Mouse (Mus musculus): ENCODE data around the gene Olfr1415. TPM values are rescaled to one million over a fixed set of nuclear protein-coding genes. Genes with fewer than 3 reads are reported as not detected.

Olfr1415 gene
- polyA plus RNA-seq, 1 experiment from 2014 or later = not detected

DNA sequence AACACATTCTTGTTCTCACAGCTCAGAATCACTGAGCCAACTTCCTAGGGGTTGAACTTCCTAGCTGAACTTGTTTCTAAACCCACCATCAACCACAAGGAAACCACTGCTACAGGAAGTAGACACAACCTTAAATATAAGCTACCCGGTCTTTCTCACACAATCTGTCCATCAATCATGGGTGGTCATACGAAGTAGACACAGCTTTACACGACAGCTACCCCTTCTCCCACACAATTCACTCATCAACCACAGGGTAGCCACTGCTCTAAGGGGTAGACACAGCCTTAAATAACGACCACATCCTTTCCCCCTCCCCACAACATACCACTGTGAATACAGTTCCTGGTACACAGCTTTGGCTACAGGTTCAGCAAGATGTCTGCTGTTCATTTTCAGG lies 27.0 kb downstream of the Olfr1415 start:
- Histone ChIP-seq H3K4me2 (no peak overlapping the region), H3K4me3 (replicated peaks) (no peak overlapping the region), H3K9ac (no peak overlapping the region), H3K9me3 (no peaks in the 10 kb centered on the region), H3K4me1 (peaks cover 10% of the 10 kb centered on the region), H3K27me3 (no peaks in the 10 kb centered on the region), H3K27ac (no peak overlapping the region), H3K36me3 (replicated peaks) (peaks cover 71% of the 10 kb centered on the region)
- no peak for ATAC-seq (ENCODE audit: low FRiP score)
- 87% methylated on average over 4 of the region's 4 CpGs for WGBS

GRCm38 (mm10) chr1:92458416-92458815 lies 37.5 kb downstream of the Olfr1415 start:
- Histone ChIP-seq H3K27ac (no peak overlapping the region), H3K27me3 (no peaks in the 10 kb centered on the region), H3K4me2 (no peak overlapping the region), H3K9me3 (no peaks in the 10 kb centered on the region), H3K36me3 (replicated peaks) (peaks cover 80% of the 10 kb centered on the region), H3K4me1 (no peaks in the 10 kb centered on the region), H3K4me3 (replicated peaks) (no peak overlapping the region), H3K9ac (no peak overlapping the region)
- ATAC-seq (ENCODE audit: low FRiP score) = no peak
- WGBS = 92% methylated on average over 6 of the region's 6 CpGs

DNA sequence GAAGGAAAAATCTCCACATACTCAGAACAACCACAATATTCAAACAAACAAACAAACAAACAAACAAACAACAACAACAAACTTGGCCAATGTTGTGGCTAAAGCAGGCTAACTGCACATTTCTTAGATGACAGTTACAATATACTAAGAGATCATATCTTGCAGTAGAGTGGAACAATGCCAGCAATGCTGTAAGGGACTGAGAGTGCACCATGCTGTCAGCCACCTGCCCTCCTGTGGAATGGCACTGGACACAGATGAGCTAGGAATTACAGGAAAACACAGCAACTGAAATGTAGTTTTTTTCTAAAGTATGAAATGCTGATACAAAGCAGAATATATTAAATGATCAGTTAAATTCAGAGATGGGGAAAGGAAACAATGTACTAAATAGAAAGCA lies 38.1 kb downstream of the Olfr1415 start:
- peaks cover 81% of the 10 kb centered on the region for H3K36me3 ChIP-seq (replicated peaks)
- no peaks in the 10 kb centered on the region for H3K9me3 ChIP-seq
- no peak overlapping the region for H3K9ac ChIP-seq
- H3K4me1 ChIP-seq = no peaks in the 10 kb centered on the region
- H3K4me2 ChIP-seq = no peak overlapping the region
- ATAC-seq (ENCODE audit: low FRiP score) = no peak
- H3K27ac ChIP-seq = no peak overlapping the region
- H3K4me3 ChIP-seq (replicated peaks) = no peak overlapping the region
- no peaks in the 10 kb centered on the region for H3K27me3 ChIP-seq

GRCm38 (mm10) chr1:92453751-92454445 lies 42.0 kb downstream of the Olfr1415 start:
- H3K36me3 ChIP-seq (replicated peaks) = peaks cover 80% of the 10 kb centered on the region
- H3K27me3 ChIP-seq = no peaks in the 10 kb centered on the region
- H3K4me3 ChIP-seq (replicated peaks) = no peak overlapping the region
- no peak overlapping the region for H3K27ac ChIP-seq
- WGBS = 79% methylated on average over 8 of the region's 8 CpGs
- H3K9ac ChIP-seq = no peak overlapping the region
- no peaks in the 10 kb centered on the region for H3K9me3 ChIP-seq
- H3K4me1 ChIP-seq = no peaks in the 10 kb centered on the region
- ATAC-seq (ENCODE audit: low FRiP score) = no peak
- H3K4me2 ChIP-seq = no peak overlapping the region

DNA sequence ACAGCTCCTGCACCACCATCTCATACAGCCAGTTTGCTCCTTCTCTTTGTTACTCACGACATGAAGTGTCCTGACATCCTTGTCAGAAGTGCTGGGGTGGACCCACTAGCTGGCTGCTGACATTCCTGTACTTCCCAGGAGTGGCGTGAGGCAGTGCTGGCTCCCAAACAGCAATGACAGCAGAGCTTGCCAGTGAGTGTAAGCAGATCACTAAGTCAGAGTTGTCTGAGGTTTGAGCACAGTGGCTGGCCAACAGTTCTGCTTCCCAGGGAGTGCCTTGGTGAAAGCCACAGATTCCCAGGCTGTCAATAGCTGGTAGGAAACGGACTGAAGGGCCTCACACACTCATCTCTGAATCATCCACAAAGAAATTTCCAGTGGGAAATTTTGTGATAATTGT lies 47.6 kb downstream of the Olfr1415 start:
- H3K36me3 ChIP-seq (replicated peaks) = peaks cover 86% of the 10 kb centered on the region
- H3K4me1 ChIP-seq = no peaks in the 10 kb centered on the region
- ATAC-seq (ENCODE audit: low FRiP score) = no peak
- H3K9ac ChIP-seq = no peak overlapping the region
- H3K4me3 ChIP-seq (replicated peaks) = no peak overlapping the region
- 84% methylated on average over 3 of the region's 3 CpGs for WGBS
- H3K9me3 ChIP-seq = no peaks in the 10 kb centered on the region
- no peak overlapping the region for H3K27ac ChIP-seq
- H3K27me3 ChIP-seq = no peaks in the 10 kb centered on the region
- H3K4me2 ChIP-seq = no peak overlapping the region

DNA sequence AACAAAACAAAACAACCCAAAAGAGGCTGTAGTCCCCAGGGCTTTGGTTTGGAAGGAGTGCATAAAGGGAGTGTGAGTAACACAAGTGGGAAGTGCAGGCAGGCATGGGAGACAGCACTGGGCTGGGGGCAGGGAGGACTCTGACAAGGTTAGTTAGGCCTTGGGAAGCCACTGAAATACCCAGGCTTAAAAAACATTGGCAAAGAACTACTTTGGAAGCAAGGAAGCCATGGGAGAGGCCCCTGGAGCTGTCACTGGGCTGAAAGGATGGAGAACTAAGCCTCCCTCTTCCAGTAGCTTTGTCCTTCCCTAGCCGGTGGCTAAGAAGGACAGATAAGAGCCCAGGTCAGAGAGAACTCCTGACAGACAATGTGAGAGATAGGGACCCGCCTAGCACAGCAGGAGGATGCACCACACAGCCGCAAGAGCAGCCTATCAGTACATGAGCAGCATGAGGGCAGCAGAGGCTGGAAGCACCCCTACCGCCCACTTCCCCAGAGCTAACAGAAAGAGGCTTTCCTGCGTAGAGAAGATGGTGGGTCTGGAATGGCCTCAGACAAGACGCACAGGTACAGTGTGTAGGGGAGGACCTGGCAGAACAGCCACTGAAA lies 54.3 kb downstream of the Olfr1415 start:
- ATAC-seq (ENCODE audit: low FRiP score) = no peak
- Histone ChIP-seq H3K36me3 (replicated peaks) (peaks cover 70% of the 10 kb centered on the region), H3K4me1 (peaks cover 17% of the 10 kb centered on the region), H3K27ac (no peak overlapping the region), H3K4me2 (no peak overlapping the region), H3K9me3 (no peaks in the 10 kb centered on the region), H3K27me3 (no peaks in the 10 kb centered on the region), H3K4me3 (replicated peaks) (no peak overlapping the region), H3K9ac (no peak overlapping the region)
- 65% methylated on average over 6 of the region's 6 CpGs for WGBS

- no peak overlapping the region for H3K27ac ChIP-seq
- WGBS = 94% methylated on average over 9 of the region's 9 CpGs
- no peaks in the 10 kb centered on the region for H3K27me3 ChIP-seq
- peaks cover 22% of the 10 kb centered on the region for H3K4me1 ChIP-seq
- H3K9me3 ChIP-seq = no peaks in the 10 kb centered on the region
- no peak overlapping the region for H3K4me3 ChIP-seq (replicated peaks)
- H3K36me3 ChIP-seq (replicated peaks) = peaks cover 62% of the 10 kb centered on the region
- ATAC-seq (ENCODE audit: low FRiP score) = no peak
- no peak overlapping the region for H3K4me2 ChIP-seq
- H3K9ac ChIP-seq = no peak overlapping the region
Observed at GRCm38 (mm10) chr1:92440066-92440750, 55.7 kb downstream of the Olfr1415 start.

Small RNA genes within 50 kb of the gene (microRNA-seq; reads per million reads assigned to microRNA genes)
- 6.1 reads per million, percentile 21 among the genes with 10 or more reads in this experiment for gene Mir6900

Other genes with a start within 250 kb of the Olfr1415 start
- 228 and 234 TPM in 2 replicates for gene Ndufa10, start 22.2 kb downstream of the Olfr1415 start, polyA plus RNA-seq (2016; fragmentation: Nextera tagmentation; extraction: Ambion mirVana)
- gene Olfr1416, start 11.0 kb downstream of the Olfr1415 start, polyA plus RNA-seq (2016; fragmentation: Nextera tagmentation; extraction: Ambion mirVana) = not detected in 2 replicates
- 0.05 TPM in 1 of 2 replicates, not detected in the other for gene Olfr1414, start 22.6 kb upstream of the Olfr1415 start, polyA plus RNA-seq (2016; fragmentation: Nextera tagmentation; extraction: Ambion mirVana)
- gene Olfr1413, start 75.2 kb upstream of the Olfr1415 start, polyA plus RNA-seq (2016; fragmentation: Nextera tagmentation; extraction: Ambion mirVana) = not detected in 2 replicates
- gene Olfr1412, start 89.7 kb upstream of the Olfr1415 start, polyA plus RNA-seq (2016; fragmentation: Nextera tagmentation; extraction: Ambion mirVana) = not detected in 2 replicates
- gene Olfr1411, start 98.3 kb upstream of the Olfr1415 start, polyA plus RNA-seq (2016; fragmentation: Nextera tagmentation; extraction: Ambion mirVana) = not detected in 2 replicates
- not detected in 2 replicates for gene Olfr1410, start 109.7 kb upstream of the Olfr1415 start, polyA plus RNA-seq (2016; fragmentation: Nextera tagmentation; extraction: Ambion mirVana)
- gene Olfr12, start 121.7 kb upstream of the Olfr1415 start, polyA plus RNA-seq (2016; fragmentation: Nextera tagmentation; extraction: Ambion mirVana) = not detected in 2 replicates
- 383 and 390 TPM in 2 replicates for gene Cops9, start 145.9 kb upstream of the Olfr1415 start, polyA plus RNA-seq (2016; fragmentation: Nextera tagmentation; extraction: Ambion mirVana)
- gene Otos, start 152.7 kb upstream of the Olfr1415 start, polyA plus RNA-seq (2016; fragmentation: Nextera tagmentation; extraction: Ambion mirVana) = 0.12 and 0.20 TPM in 2 replicates

Measured in forebrain, embryonic 12.5 days (tissue).